Mouse (Mus musculus) forebrain, embryonic 12.5 days (tissue): Measurements from ENCODE around the gene Upp2. TPM values are rescaled to one million over a fixed set of nuclear protein-coding genes. Genes with fewer than 3 reads are reported as not detected.

Experiments used
- ATAC-seq: fragments of 200-750 bp; cut with Nextera tagmentation; 2 replicates; pipeline ENCODE4 v1.8.0; 2017; ENCODE audit warnings: moderate TSS enrichment; ENCODE audit not compliant: low FRiP score
- H3K27ac ChIP-seq: fragments of 300-500 bp; sonication (generic); 2 replicates; pipeline ENCODE4 v1.5.1; 2016; ENCODE audit warnings: mild to moderate bottlenecking
- H3K27me3 ChIP-seq: fragments of 300-500 bp; sonication (generic); 2 replicates; pipeline ENCODE4 v1.6.1; 2016; ENCODE audit warnings: mild to moderate bottlenecking
- H3K36me3 ChIP-seq: fragments of 300-500 bp; sonication (generic); replicated peaks from 2 replicates; pipeline ENCODE4 v1.6.1; 2016; ENCODE audit warnings: mild to moderate bottlenecking
- H3K4me1 ChIP-seq: fragments of 300-500 bp; sonication (generic); 2 replicates; pipeline ENCODE4 v1.6.1; 2016
- H3K4me2 ChIP-seq: fragments of 300-500 bp; sonication (generic); 2 replicates; pipeline ENCODE4 v1.6.1; 2016; ENCODE audit warnings: mild to moderate bottlenecking, moderate library complexity
- H3K4me3 ChIP-seq: fragments of 300-500 bp; sonication (generic); replicated peaks from 2 replicates; pipeline ENCODE4 v1.5.1; 2016; ENCODE audit warnings: mild to moderate bottlenecking
- H3K9ac ChIP-seq: fragments of 300-500 bp; sonication (generic); 2 replicates; pipeline ENCODE4 v1.6.1; 2016; ENCODE audit warnings: mild to moderate bottlenecking
- H3K9me3 ChIP-seq: fragments of 300-500 bp; sonication (generic); 2 replicates; pipeline ENCODE4 v1.6.1; 2016
- WGBS: fragments of 180-500 bp; shearing (Covaris S2); methylation state at CpG from one replicate; pipeline ENCODE4 v1.1.7; 2016; 5-methylcytosine and 5-hydroxymethylcytosine counted together
- polyA plus RNA-seq: library from polyadenylated mRNA; unstranded; fragments of >200 nt; fragmentation: Nextera tagmentation; extraction: Ambion mirVana; gene quantifications from 2 replicates; pipeline ENCODE4 v1.2.1, GENCODE M21; 2016

The Upp2 gene
- polyA plus RNA-seq, 1 experiment from 2014 or later: 7.5 TPM

GRCm38 (mm10) chr2:58533521-58534001, 33.5 kb upstream of the Upp2 start:
- no peak overlapping the region for H3K9ac ChIP-seq
- H3K4me1 ChIP-seq: peaks cover 52% of the 10 kb centered on the region
- ATAC-seq: peak; percentile 67
- H3K4me2 ChIP-seq: peak overlapping the region; percentile 6; the same call in 1 of the 2 replicates
- no peaks in the 10 kb centered on the region for H3K36me3 ChIP-seq
- H3K4me3 ChIP-seq: no peak overlapping the region
- H3K9me3 ChIP-seq: no peaks in the 10 kb centered on the region
- peak overlapping the region; percentile 80 for H3K27ac ChIP-seq
- H3K27me3 ChIP-seq: no peaks in the 10 kb centered on the region
- WGBS: 13% methylated on average over 7 of the region's 7 CpGs

GRCm38 (mm10) chr2:58534379-58534778, 32.7 kb upstream of the Upp2 start:
- Histone ChIP-seq H3K36me3 (no peaks in the 10 kb centered on the region), H3K27ac (peak overlapping the region; percentile 80), H3K9me3 (no peaks in the 10 kb centered on the region), H3K4me1 (peaks cover 51% of the 10 kb centered on the region), H3K4me2 (no peak overlapping the region; the same call in 1 of the 2 replicates), H3K27me3 (no peaks in the 10 kb centered on the region), H3K9ac (no peak overlapping the region), H3K4me3 (no peak overlapping the region)
- 63% methylated on average over 4 of the region's 4 CpGs for WGBS
- ATAC-seq: no peak

DNA sequence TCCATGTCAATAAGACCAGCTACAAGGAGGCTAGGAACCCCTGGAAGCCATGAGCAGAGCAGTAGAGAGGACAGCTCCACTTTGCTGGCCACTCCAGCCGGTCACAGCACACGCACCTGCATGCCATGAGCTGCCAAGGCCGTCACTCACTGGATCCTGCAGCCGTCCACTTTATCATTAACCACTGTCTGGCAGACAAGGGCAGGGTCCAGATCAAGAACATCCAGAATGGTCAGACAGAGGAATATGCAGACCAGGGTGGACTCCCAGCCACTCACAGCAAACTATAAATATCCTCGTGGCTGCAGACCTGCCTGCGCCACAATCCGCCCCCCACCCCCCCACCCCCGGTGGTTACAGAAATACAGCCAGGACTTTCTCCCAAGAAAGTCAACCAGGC, 31.9 kb upstream of the Upp2 start:
- Histone ChIP-seq H3K27me3 (no peaks in the 10 kb centered on the region), H3K36me3 (no peaks in the 10 kb centered on the region), H3K27ac (no peak overlapping the region), H3K4me3 (no peak overlapping the region), H3K4me2 (no peak overlapping the region), H3K4me1 (peaks cover 44% of the 10 kb centered on the region), H3K9me3 (no peaks in the 10 kb centered on the region), H3K9ac (no peak overlapping the region)
- WGBS: 83% methylated on average over 8 of the region's 8 CpGs
- ATAC-seq: no peak

DNA sequence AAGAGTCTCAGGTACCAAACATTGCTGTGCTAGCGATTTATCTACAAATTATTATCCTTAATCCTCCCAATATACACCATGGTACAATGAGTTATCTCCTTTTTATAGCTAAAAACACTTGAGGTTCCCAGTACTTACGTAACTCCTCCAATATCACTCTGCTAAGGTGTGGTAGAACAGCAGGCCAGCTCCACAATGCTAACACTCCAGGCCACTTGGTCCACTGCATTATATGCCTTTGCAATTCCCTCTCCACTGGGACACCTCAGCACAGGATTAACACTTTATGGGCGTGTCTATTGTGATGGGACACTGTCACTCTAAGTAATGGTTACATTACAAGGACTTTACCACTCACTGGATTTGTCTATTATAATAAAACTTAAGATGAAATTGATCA, 30.3 kb upstream of the Upp2 start:
- no peak overlapping the region for H3K4me3 ChIP-seq
- no peak overlapping the region for H3K9ac ChIP-seq
- 90% methylated on average over 3 of the region's 3 CpGs for WGBS
- no peaks in the 10 kb centered on the region for H3K36me3 ChIP-seq
- no peaks in the 10 kb centered on the region for H3K9me3 ChIP-seq
- no peaks in the 10 kb centered on the region for H3K27me3 ChIP-seq
- peaks cover 33% of the 10 kb centered on the region for H3K4me1 ChIP-seq
- H3K27ac ChIP-seq: no peak overlapping the region
- ATAC-seq: no peak
- no peak overlapping the region for H3K4me2 ChIP-seq

DNA sequence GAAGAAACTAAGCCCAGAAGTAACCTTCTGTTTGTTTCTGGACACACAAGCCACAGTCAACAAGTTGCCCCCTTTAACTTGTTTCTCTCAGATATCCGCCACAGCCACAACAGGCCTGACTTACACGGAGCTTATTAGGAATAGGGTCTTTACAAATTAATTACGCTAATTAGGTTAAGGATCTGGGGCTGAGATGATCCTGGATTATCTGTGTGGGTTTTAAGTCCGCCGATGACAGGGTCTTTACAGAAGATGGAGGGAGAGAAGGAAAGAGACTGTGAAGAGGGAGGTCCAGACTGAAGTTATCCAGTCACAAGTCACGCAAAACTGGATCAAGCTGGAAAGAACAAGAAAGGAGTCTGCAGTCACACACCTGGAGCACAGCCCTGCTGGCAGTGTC, 28.9 kb upstream of the Upp2 start:
- Histone ChIP-seq H3K9ac (no peak overlapping the region), H3K4me3 (no peak overlapping the region), H3K27me3 (no peaks in the 10 kb centered on the region), H3K27ac (no peak overlapping the region), H3K4me1 (peaks cover 20% of the 10 kb centered on the region), H3K36me3 (no peaks in the 10 kb centered on the region), H3K9me3 (no peaks in the 10 kb centered on the region), H3K4me2 (no peak overlapping the region)
- ATAC-seq: no peak
- 56% methylated on average over 6 of the region's 6 CpGs for WGBS

DNA sequence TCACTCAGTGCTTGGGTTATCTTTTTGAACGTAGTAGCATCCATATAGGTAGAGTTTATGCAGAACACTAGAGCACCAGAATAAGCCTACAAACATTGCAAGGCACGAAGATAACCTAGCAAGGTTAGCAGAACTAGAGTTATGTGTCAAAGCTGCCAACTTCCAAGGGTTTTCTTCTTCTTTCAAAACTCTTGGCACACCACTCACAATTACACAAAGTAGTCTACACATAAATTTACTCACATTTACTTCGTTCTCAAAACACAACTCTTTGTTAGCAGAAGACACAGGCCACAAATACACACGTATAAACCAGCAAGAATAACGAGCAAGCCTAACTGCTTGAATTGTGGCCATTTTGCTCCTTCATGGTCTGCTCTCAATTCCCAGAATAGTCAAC, 23.8 kb upstream of the Upp2 start:
- no peak for ATAC-seq
- Histone ChIP-seq H3K4me3 (no peak overlapping the region), H3K4me1 (0 out of 2 replicates have a peak, but pooled peaks cover 3% of the 10 kb centered on the region), H3K9ac (no peak overlapping the region), H3K36me3 (no peaks in the 10 kb centered on the region), H3K27me3 (no peaks in the 10 kb centered on the region), H3K9me3 (no peaks in the 10 kb centered on the region), H3K4me2 (no peak overlapping the region), H3K27ac (no peak overlapping the region)
- WGBS: 78% methylated on average over 5 of the region's 5 CpGs

DNA sequence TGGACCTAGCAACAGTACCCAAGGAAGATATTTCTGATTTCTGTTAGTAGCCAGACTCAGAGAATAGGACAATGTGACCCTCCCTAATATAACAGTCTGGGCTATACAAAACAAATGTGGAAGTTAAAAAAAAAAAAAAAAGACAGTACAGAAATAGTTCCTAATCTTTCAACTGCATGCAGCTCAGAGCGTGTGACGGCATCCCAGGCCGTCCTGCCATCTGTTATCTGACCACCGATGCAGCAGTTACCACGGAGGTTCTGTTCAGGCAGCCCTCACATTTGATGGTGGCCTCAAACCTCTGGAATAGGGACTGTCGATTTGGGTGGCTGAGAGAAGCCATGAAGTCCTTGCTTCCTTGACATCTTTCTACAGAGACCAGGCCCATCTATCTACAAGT, 22.7 kb upstream of the Upp2 start:
- H3K4me1 ChIP-seq: peaks cover 2% of the 10 kb centered on the region; the same call in 1 of the 2 replicates
- H3K27me3 ChIP-seq: no peaks in the 10 kb centered on the region
- ATAC-seq: no peak
- H3K9me3 ChIP-seq: no peaks in the 10 kb centered on the region
- no peak overlapping the region for H3K27ac ChIP-seq
- H3K4me3 ChIP-seq: no peak overlapping the region
- no peak overlapping the region for H3K4me2 ChIP-seq
- H3K9ac ChIP-seq: no peak overlapping the region
- WGBS: 97% methylated on average over 6 of the region's 6 CpGs
- H3K36me3 ChIP-seq: no peaks in the 10 kb centered on the region

GRCm38 (mm10) chr2:58546264-58546663, 20.8 kb upstream of the Upp2 start:
- Histone ChIP-seq H3K9ac (no peak overlapping the region), H3K4me2 (no peak overlapping the region), H3K36me3 (no peaks in the 10 kb centered on the region), H3K4me3 (no peak overlapping the region), H3K4me1 (peaks cover 16% of the 10 kb centered on the region), H3K27ac (no peak overlapping the region), H3K27me3 (no peaks in the 10 kb centered on the region), H3K9me3 (no peaks in the 10 kb centered on the region)
- ATAC-seq: no peak
- 97% methylated on average over 7 of the region's 7 CpGs for WGBS

- WGBS: 83% methylated on average over 7 of the region's 7 CpGs
- no peaks in the 10 kb centered on the region for H3K36me3 ChIP-seq
- no peak overlapping the region for H3K27ac ChIP-seq
- H3K27me3 ChIP-seq: no peaks in the 10 kb centered on the region
- no peaks in the 10 kb centered on the region for H3K9me3 ChIP-seq
- no peak for ATAC-seq
- H3K4me2 ChIP-seq: no peak overlapping the region
- peaks cover 33% of the 10 kb centered on the region for H3K4me1 ChIP-seq
- no peak overlapping the region for H3K4me3 ChIP-seq
- no peak overlapping the region for H3K9ac ChIP-seq
These were observed 18.2 kb upstream of the Upp2 start for GRCm38 (mm10) chr2:58548943-58549342.

DNA sequence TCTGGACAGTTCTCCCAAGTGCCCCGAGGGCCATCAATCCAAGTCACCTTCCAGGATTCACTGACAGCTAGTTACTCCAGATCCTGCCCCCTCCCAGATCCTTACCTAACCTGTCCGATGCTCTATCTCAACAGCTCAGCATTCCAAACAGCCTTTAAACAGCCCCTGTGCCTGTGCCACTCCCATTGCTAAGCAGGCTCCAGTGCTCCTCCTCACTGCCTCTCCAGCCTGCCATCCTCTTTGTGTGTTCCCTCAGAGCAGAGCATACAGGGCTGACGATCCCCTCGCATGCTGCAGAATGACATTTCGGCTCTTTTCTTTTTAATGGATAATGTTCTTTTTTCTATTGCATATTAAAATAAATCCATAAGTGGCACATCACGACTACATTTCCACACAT, 17.1 kb upstream of the Upp2 start:
- no peak overlapping the region for H3K4me3 ChIP-seq
- H3K36me3 ChIP-seq: no peaks in the 10 kb centered on the region
- H3K4me2 ChIP-seq: no peak overlapping the region
- H3K9ac ChIP-seq: no peak overlapping the region
- peaks cover 33% of the 10 kb centered on the region for H3K4me1 ChIP-seq
- 60% methylated on average over 6 of the region's 6 CpGs for WGBS
- no peak overlapping the region for H3K27ac ChIP-seq
- H3K9me3 ChIP-seq: no peaks in the 10 kb centered on the region
- H3K27me3 ChIP-seq: no peaks in the 10 kb centered on the region
- no peak for ATAC-seq

- ATAC-seq: 0 out of 2 replicates have a peak, but pooled peaks have one; percentile 34
These were observed 16.6 kb upstream of the Upp2 start for GRCm38 (mm10) chr2:58550488-58550887.

DNA sequence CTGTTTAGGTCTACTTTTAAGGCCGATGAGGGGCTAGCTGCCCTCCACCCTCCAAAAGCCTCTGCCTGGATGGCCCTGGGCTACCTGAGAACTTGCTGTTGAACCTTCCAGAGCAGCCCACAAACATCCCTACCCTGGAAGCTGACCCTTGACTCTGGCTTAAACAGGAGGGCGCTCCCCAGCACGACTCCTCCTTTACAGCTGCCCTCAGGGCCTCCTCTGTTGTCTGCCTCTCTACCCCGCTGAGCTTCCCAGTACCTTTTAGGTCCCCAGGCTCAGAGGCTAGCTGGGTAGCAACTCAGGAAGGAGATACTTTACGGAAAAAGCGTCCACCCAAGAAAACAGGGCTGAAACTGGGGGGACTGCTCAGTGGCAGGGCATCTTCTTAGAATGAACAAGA, 15.2 kb upstream of the Upp2 start:
- no peak for ATAC-seq
- Histone ChIP-seq H3K9me3 (no peaks in the 10 kb centered on the region), H3K36me3 (no peaks in the 10 kb centered on the region), H3K27ac (no peak overlapping the region), H3K4me3 (no peak overlapping the region), H3K9ac (peak overlapping the region; percentile 17; the same call in 1 of the 2 replicates), H3K27me3 (no peaks in the 10 kb centered on the region), H3K4me1 (peaks cover 33% of the 10 kb centered on the region), H3K4me2 (no peak overlapping the region)
- WGBS: 15% methylated on average over 6 of the region's 6 CpGs

More at GRCm38 (mm10) chr2:58550488-58550887, 16.6 kb upstream of the Upp2 start:
- H3K9me3 ChIP-seq: no peaks in the 10 kb centered on the region
- no peaks in the 10 kb centered on the region for H3K36me3 ChIP-seq
- no peak overlapping the region for H3K27ac ChIP-seq
- H3K4me3 ChIP-seq: no peak overlapping the region
- H3K9ac ChIP-seq: no peak overlapping the region
- no peak overlapping the region for H3K4me2 ChIP-seq
- no peaks in the 10 kb centered on the region for H3K27me3 ChIP-seq
- H3K4me1 ChIP-seq: peaks cover 33% of the 10 kb centered on the region
- 72% methylated on average over 9 of the region's 9 CpGs for WGBS

GRCm38 (mm10) chr2:58552296-58552695, 14.8 kb upstream of the Upp2 start:
- H3K4me1 ChIP-seq: peaks cover 33% of the 10 kb centered on the region
- no peak for ATAC-seq
- WGBS: 31% methylated on average over 3 of the region's 3 CpGs
- H3K27me3 ChIP-seq: no peaks in the 10 kb centered on the region
- H3K9ac ChIP-seq: no peak overlapping the region
- no peak overlapping the region for H3K27ac ChIP-seq
- no peak overlapping the region for H3K4me3 ChIP-seq
- H3K36me3 ChIP-seq: no peaks in the 10 kb centered on the region
- H3K4me2 ChIP-seq: no peak overlapping the region
- H3K9me3 ChIP-seq: no peaks in the 10 kb centered on the region
